Mouse (Mus musculus) olfactory bulb, adult 2 months (tissue): ENCODE measurements around the gene Gm10337. TPM values are rescaled to one million over a fixed set of nuclear protein-coding genes. Genes with fewer than 3 reads are reported as not detected.
A peak's percentile ranks its signal among the peaks of the same experiment; 100 is the strongest.

Source experiments
- H3K27ac ChIP-seq: fragments of 200-500 bp; 2 replicates; pipeline ENCODE4 v1.5.1; 2012; ENCODE audit warnings: low read depth, low read length; ENCODE audit not compliant: insufficient read depth
- H3K4me1 ChIP-seq: fragments of 200-500 bp; 2 replicates; pipeline ENCODE4 v1.6.1; 2012; ENCODE audit warnings: low read length; ENCODE audit not compliant: control insufficient read depth, insufficient read depth
- H3K4me3 ChIP-seq: fragments of 200-500 bp; 2 replicates; pipeline ENCODE4 v1.5.1; 2012; ENCODE audit warnings: mild to moderate bottlenecking, low read depth, low read length, moderate library complexity; ENCODE audit not compliant: insufficient read depth
- CTCF ChIP-seq: fragments of 200-500 bp; IDR thresholded peaks from 2 replicates; pipeline ENCODE4 v1.5.1; 2012; ENCODE audit warnings: low read depth, mild to moderate bottlenecking, low read length, moderate library complexity; ENCODE audit not compliant: insufficient read depth
- POLR2A ChIP-seq: fragments of 200-500 bp; IDR thresholded peaks from 2 replicates; pipeline ENCODE4 v1.6.1; 2012; ENCODE audit warnings: mild to moderate bottlenecking, low read depth, low read length, moderate library complexity; ENCODE audit not compliant: insufficient read depth
- WGBS: fragments of 180-500 bp; shearing (Covaris S2); methylation state at CpG from one replicate; pipeline ENCODE4 v1.1.7; 2018; 5-methylcytosine and 5-hydroxymethylcytosine counted together
- polyA plus RNA-seq: library from polyadenylated mRNA; stranded (reverse); fragments of >200 nt; gene quantifications from 2 replicates; pipeline ENCODE4 v1.2.4, GENCODE M21; 2012; ENCODE audit warnings: low replicate concordance; ENCODE audit not compliant: missing spikeins, insufficient read depth, insufficient read length

The Gm10337 gene
- not detected in 2 replicates for polyA plus RNA-seq

DNA sequence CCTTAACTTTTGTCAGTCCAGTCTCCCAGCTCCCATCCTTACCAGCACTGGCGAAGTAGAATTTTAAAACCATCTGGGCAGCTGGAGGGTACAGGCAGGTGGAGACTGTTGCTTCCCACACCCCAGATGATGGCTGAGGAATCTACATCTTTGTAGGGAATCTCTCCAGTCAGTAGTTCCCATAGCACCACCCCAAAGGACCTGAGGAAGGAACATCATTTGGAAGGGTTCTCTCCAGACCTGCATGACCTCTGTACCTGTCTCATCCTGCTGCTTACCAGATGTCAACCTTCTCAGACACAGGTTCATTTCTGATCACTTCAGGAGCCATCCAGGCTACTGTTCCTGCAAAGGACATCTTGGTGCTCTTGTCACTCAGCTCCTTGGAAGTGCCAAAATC is at the start of gene Gm10337:
TSS of gene Gm10337 (plus strand) at position 276 of the 400 bp plus-strand sequence.
- peaks cover 6% of the 10 kb centered on the region; the same call in 1 of the 2 replicates for H3K4me1 ChIP-seq
- no peak for TF ChIP-seq CTCF
- TF ChIP-seq POLR2A, result no peak
- H3K27ac ChIP-seq, result no peak within 1 kb of the TSS; the same call in 1 of the 2 replicates
- no peak within 1 kb of the TSS for H3K4me3 ChIP-seq
- WGBS, result 89% methylated on average over 1 of the region's 1 CpGs

DNA sequence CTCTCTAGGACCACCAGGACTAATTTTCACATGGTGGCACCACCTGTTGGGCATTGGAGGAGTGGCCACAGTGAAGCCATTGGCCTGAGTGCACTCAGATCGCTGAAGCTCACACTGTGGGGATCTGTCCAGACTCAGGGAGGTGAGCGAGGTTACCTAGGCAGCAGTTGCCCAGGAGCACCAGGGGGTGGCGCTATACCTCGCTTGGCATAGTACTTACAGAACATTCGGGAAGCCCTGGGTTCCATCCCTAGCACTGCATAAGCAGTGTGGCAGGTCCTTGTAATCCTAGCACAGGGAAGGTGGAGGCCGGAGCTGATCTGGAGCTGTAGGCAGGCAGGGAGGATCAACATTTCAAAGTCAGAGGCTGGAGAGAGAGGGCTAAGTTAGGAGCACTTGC is 47.5 kb upstream of the Gm10337 start:
- TF ChIP-seq POLR2A, result no peak
- TF ChIP-seq CTCF, result peak; percentile 49; the same call in 1 of the 2 replicates
- Histone ChIP-seq H3K4me3 (no peak overlapping the region), H3K4me1 (peaks cover 10% of the 10 kb centered on the region; the same call in 1 of the 2 replicates), H3K27ac (no peak overlapping the region)
- 42% methylated on average over 6 of the region's 6 CpGs for WGBS

DNA sequence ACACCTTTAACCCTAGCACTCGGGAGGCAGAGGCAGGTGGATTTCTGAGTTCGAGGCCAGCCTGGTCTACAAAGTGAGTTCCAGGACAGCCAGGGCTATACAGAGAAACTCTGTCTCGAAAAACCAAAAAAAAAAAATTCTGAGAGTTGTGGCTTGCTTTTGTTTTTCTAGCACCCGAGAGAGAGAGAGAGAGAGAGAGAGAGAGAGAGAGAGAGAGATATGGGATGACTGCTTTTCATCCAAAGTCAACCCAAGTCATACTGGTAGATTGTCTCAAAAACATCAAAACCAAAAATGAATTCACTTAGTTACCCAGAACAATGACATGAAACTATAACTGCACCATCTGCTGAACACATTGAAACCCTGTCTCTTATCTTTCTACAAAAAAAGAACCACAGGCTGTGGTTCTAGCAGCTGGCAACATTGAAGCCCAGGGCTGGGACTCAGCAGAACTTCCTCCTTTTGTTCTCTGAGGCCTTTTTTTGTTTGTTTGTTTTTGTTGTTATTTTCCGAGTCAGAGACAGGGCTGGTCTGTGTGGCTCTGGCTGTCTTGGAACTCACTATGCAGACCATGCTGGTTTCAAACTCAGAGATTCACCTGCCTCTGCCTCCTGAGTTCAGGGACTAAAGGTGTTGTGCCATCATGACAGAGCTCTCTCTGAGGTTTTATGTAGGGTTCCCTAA is 45.3 kb upstream of the Gm10337 start:
- whole genome bisulfite sequencing, result 77% methylated on average over 5 of the region's 5 CpGs
- Histone ChIP-seq H3K4me1 (peaks cover 6% of the 10 kb centered on the region; the same call in 1 of the 2 replicates), H3K27ac (no peak overlapping the region), H3K4me3 (no peak overlapping the region)
- TF ChIP-seq CTCF, result no peak
- no peak for TF ChIP-seq POLR2A

DNA sequence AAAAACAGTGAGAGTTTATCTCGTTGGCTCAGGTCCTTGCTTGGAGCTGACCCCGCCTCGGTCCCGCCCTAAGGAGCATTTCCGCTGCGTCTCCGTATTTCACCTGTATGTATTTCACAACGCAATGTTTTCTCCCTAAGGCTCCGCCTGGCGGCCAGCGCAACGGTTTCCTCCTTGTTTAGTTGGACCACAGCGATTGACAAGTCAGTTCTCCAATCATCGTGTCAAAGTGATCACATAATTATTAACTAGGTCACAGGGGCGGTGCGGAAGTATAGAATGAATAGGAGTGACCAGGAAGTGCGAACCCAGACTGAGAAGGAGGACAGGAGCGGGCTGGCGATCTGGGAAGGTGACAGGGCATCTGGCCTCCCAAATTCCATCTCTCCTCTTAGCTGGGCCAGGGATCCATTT is 44.6 kb upstream of the Gm10337 start, which contains the start of gene Prr13:
TSS of gene Prr13 (plus strand) at position 125 of the 414 bp plus-strand sequence.
- Histone ChIP-seq H3K4me1 (peaks cover 6% of the 10 kb centered on the region; the same call in 1 of the 2 replicates), H3K4me3 (peak within 1 kb of the TSS; percentile 47), H3K27ac (no peak within 1 kb of the TSS)
- TF ChIP-seq CTCF (peak; percentile 57), POLR2A (no peak)
- 2% methylated on average over 19 of the region's 19 CpGs for WGBS

DNA sequence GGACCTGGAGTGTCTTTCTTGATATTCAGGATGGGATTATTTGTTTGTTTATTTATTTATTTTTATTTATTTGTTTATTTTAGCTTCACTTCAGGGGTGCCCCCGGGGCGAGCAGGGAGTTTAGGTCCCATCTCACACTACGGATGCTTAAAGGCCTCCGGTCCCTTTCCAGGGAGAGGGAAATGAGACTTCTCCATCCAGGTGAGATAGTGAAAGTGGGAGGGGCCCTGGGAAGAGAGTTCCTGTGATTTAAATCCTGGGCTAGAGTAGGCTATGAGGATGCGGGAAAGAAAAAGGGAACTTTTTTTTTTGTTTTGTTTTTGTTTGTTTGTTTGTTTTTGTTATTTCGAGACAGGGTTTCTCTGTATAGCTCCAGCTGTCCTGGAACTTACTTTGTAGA is 44.1 kb upstream of the Gm10337 start:
- no peak overlapping the region for H3K27ac ChIP-seq
- TF ChIP-seq POLR2A, result no peak
- peaks cover 6% of the 10 kb centered on the region; the same call in 1 of the 2 replicates for H3K4me1 ChIP-seq
- peak overlapping the region; percentile 47; the same call in 1 of the 2 replicates for H3K4me3 ChIP-seq
- WGBS, result 43% methylated on average over 6 of the region's 6 CpGs

DNA sequence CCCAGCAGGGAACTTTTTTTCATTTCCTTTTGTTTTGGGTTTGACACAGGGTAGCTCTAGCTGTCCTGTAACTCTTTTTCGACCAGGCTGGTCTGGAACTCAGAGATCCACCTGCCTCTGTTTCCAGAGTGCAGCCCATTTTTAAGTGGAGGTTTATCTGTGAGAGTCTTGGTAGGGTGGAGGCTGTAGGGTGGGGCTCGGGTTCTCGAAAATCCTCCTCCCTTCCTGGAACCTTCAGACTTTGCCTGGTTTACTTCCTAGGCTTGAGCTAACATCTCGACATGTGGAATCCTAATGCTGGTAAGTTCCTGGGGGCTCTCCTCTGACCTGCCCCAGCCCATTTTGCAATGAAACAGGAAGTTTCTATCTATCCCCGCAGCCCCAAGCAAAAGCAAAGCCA is 43.7 kb upstream of the Gm10337 start:
- TF ChIP-seq POLR2A (no peak), CTCF (no peak)
- Histone ChIP-seq H3K27ac (no peak overlapping the region), H3K4me1 (peaks cover 6% of the 10 kb centered on the region; the same call in 1 of the 2 replicates), H3K4me3 (no peak overlapping the region)
- WGBS, result 69% methylated on average over 5 of the region's 5 CpGs

DNA sequence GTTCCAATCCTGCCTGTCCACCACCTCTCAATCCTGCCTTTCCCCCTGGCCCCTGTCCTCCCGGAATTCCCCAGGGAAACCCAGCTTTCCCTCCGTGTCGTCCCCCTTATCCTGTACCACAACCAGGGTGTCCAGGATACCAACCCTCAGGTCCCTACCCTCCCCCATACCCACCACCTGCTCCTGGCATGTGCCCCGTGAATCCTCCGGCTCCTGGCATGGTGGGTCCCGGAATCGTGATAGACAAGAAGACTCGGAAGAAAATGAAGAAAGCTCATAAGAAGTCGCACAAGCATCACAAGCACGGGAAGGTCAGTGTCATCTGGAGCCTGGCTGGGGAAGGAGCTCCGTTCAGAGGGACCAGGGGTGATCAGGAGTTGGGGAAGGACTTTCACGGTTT is 43.1 kb upstream of the Gm10337 start:
- H3K4me3 ChIP-seq, result no peak overlapping the region
- WGBS, result 86% methylated on average over 12 of the region's 12 CpGs
- no peak for TF ChIP-seq POLR2A
- no peak for TF ChIP-seq CTCF

DNA sequence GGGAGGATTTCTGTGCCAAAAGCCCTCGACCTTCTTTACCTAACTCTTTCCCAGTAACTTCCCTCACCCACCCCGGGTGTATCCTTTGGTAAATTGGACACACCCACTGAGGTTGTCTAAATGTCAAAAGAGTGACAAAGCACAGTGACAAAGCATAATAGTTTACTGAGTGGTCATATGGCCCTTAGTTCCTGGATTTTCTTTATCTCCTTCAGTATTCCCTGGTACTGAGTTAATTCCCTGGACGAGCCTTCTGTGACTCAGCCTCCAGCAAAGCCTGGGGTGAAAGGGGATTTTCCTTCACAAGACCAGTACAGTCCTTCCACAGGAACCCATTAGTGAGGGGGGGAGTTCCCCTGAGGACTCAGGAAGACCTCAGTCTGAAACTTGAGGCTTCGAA is 42.6 kb upstream of the Gm10337 start:
- 73% methylated on average over 4 of the region's 4 CpGs for WGBS
- Histone ChIP-seq H3K27ac (no peak overlapping the region), H3K4me1 (peaks cover 6% of the 10 kb centered on the region; the same call in 1 of the 2 replicates), H3K4me3 (no peak overlapping the region)
- TF ChIP-seq POLR2A (no peak), CTCF (no peak)

More for the DNA sequence above, 43.1 kb upstream of the Gm10337 start:
- H3K27ac ChIP-seq, result no peak overlapping the region
- H3K4me1 ChIP-seq, result peaks cover 6% of the 10 kb centered on the region; the same call in 1 of the 2 replicates

DNA sequence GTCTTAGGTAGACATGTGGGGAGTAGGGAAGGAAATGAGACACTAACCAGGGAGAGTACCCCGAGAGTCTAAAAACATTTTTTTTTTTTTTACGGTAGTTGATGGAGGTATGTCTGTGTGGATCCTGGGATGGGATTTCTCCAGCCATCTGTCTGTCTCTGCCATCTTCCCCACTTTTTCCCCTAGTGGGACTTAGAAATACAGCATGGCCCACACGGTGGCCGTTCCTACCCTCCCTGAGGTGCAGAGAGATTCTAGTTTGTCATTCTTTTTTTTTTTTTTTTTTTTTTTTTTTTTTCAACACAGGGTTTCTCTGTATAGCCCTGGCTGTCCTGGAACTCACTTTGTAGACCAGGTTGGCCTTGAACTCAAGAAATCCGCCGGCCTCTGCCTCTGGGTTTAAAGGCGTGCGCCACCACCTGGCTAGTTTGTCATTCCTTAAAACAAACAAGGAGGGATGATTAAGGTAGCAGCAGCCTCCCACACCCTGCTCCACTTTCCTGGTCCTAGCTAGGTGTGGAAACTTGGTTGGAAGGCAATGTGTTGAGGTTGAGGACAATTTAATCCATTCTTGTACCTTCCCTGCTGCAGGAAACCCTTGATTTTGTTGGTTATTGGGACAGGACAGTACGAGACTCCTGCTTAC is 42.0 kb upstream of the Gm10337 start:
- TF ChIP-seq CTCF, result no peak
- TF ChIP-seq POLR2A, result no peak
- Histone ChIP-seq H3K27ac (no peak overlapping the region), H3K4me3 (no peak overlapping the region), H3K4me1 (peaks cover 6% of the 10 kb centered on the region; the same call in 1 of the 2 replicates)
- 88% methylated on average over 9 of the region's 9 CpGs for WGBS
